Mouse (Mus musculus): ENCODE measurements around the gene Alx1. TPM values are rescaled to one million over a fixed set of nuclear protein-coding genes. Genes with fewer than 3 reads are reported as not detected.

The Alx1 gene
- polyA plus RNA-seq (2016; fragmentation: Nextera tagmentation; extraction: Ambion mirVana): 67.7 and 110 TPM in 2 replicates

DNA sequence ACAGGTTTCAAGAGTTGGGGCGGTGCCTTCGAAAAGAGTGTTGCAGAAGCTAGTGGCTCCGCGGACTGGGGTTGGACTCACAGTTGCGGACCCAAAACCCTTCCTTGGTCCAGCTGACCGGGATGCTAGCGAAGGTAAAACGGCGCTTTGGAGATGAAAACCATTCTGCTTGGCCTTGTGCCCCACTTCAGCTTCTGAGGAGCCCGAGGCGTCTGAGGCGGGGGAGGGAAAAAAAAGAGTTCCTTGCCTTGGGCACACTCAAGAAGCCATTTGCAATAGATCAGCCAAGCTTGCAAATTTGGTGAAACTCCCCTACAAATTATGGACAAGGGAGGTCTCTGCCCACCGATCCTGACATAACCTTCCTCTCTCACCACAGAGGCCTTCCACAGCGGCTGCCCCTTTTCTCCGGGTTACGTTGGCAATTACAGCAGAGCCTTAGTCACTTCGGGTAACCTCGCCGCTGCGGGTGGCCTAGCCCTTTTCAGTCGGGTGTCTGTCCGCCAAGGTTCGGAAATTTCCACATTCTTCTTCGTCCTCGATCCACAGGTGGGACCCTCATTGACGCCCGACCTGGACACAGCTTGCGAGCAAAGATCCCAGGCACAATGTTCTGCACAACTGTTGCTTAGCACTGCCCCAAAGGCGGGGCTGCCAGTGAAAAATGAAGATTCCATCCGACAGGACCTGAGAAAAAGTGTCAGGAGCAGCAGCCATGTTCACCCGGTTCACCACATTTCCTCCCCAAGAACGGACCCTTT lies at the start of gene Alx1:
Gene Alx1, minus strand, starts transcription at position 486 of the 761 bp plus-strand sequence.
- peak within 1 kb of the TSS; percentile 88 for H3K27ac ChIP-seq (replicated peaks)

DNA sequence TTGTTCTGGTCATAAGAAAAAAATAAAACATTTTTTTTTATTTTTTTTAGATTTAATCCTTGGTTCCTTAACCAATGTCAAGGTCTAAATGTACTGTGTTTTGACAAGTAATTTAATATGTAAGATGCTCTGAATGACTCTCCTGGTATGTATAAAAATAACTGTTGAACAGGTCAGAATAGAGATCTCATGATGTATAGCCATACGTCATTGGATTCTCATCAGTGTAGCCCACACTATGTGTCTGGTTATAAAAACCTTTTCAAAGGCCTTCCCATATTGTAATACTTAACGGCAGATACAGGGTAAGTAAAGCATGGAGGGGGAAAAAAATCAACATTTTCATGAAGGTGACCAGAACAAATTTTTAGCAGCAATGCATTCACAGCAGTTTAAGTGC lies 19.6 kb upstream of the Alx1 start:
- Histone ChIP-seq H3K27ac (replicated peaks) (no peak overlapping the region), H3K9me3 (no peaks in the 10 kb centered on the region), H3K36me3 (replicated peaks) (no peaks in the 10 kb centered on the region), H3K4me1 (peaks cover 12% of the 10 kb centered on the region; the same call in 1 of the 2 replicates), H3K27me3 (replicated peaks; ENCODE audit: low read depth, poor library complexity, severe bottlenecking) (no peaks in the 10 kb centered on the region), H3K4me3 (no peak overlapping the region)
- no peak for DNase-seq (ENCODE audit: low spot score)
- WGBS: 77% methylated on average over 2 of the region's 2 CpGs

More for the DNA sequence above, at the start of gene Alx1:
- DNase-seq (ENCODE audit: low spot score): peak; percentile 62
- Histone ChIP-seq H3K4me3 (peak within 1 kb of the TSS; percentile 65), H3K27me3 (replicated peaks; ENCODE audit: low read depth, poor library complexity, severe bottlenecking) (peaks cover 97% of the 10 kb centered on the region), H3K36me3 (replicated peaks) (no peaks in the 10 kb centered on the region), H3K4me1 (peaks cover 23% of the 10 kb centered on the region), H3K9me3 (no peaks in the 10 kb centered on the region)
- WGBS: 1% methylated on average over 32 of the region's 32 CpGs

DNA sequence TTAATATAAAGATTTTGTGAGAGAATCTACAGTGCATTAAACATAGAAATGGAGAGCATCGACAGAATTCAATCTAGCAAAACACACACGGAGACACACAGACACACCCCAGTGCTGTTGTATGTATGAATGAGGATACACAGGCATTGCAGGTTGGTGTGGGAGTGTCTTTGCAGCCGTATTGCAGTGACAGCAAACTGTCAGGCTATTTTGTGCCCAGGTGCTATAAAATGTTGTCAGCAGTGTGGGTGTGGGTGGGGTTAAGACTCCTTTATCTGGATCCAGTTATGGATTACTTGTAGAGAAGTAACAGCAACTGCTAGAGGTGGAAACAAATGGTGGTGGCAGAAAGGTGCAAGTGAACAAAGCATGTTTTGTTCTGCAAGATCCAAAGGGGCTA lies 16.6 kb upstream of the Alx1 start:
- WGBS: 64% methylated on average over 3 of the region's 3 CpGs

GRCm38 (mm10) chr10:103045019-103045418 lies 15.0 kb upstream of the Alx1 start:
- no peak overlapping the region for H3K27ac ChIP-seq (replicated peaks)
- H3K27me3 ChIP-seq (replicated peaks; ENCODE audit: low read depth, poor library complexity, severe bottlenecking): no peaks in the 10 kb centered on the region
- DNase-seq (ENCODE audit: low spot score): no peak
- no peaks in the 10 kb centered on the region for H3K36me3 ChIP-seq (replicated peaks)
- no peak overlapping the region for H3K4me3 ChIP-seq
- H3K4me1 ChIP-seq: peaks cover 12% of the 10 kb centered on the region; the same call in 1 of the 2 replicates
- no peaks in the 10 kb centered on the region for H3K9me3 ChIP-seq
- 54% methylated on average over 2 of the region's 2 CpGs for WGBS

More for the DNA sequence above, 16.6 kb upstream of the Alx1 start:
- H3K27me3 ChIP-seq (replicated peaks; ENCODE audit: low read depth, poor library complexity, severe bottlenecking): no peaks in the 10 kb centered on the region
- H3K36me3 ChIP-seq (replicated peaks): no peaks in the 10 kb centered on the region
- peaks cover 12% of the 10 kb centered on the region; the same call in 1 of the 2 replicates for H3K4me1 ChIP-seq
- no peak overlapping the region for H3K4me3 ChIP-seq
- DNase-seq (ENCODE audit: low spot score): no peak
- no peak overlapping the region for H3K27ac ChIP-seq (replicated peaks)
- no peaks in the 10 kb centered on the region for H3K9me3 ChIP-seq

- Histone ChIP-seq H3K9me3 (no peaks in the 10 kb centered on the region), H3K27ac (replicated peaks) (no peak overlapping the region; the same call in 1 of the 2 replicates), H3K4me3 (peak overlapping the region; percentile 39), H3K27me3 (replicated peaks; ENCODE audit: low read depth, poor library complexity, severe bottlenecking) (peaks cover 68% of the 10 kb centered on the region), H3K36me3 (replicated peaks) (no peaks in the 10 kb centered on the region), H3K4me1 (peaks cover 9% of the 10 kb centered on the region)
- no peak for DNase-seq (ENCODE audit: low spot score)
- 1% methylated on average over 14 of the region's 14 CpGs for WGBS
Measured at GRCm38 (mm10) chr10:103035002-103035640, 5.1 kb upstream of the Alx1 start.

GRCm38 (mm10) chr10:103030931-103031330 lies 916 bp upstream of the Alx1 start:
- Histone ChIP-seq H3K9me3 (no peaks in the 10 kb centered on the region), H3K27ac (replicated peaks) (peak overlapping the region; percentile 88; the same call in 1 of the 2 replicates), H3K27me3 (replicated peaks; ENCODE audit: low read depth, poor library complexity, severe bottlenecking) (peaks cover 98% of the 10 kb centered on the region), H3K36me3 (replicated peaks) (no peaks in the 10 kb centered on the region), H3K4me1 (peaks cover 28% of the 10 kb centered on the region), H3K4me3 (peak overlapping the region; percentile 65)
- WGBS: 3% methylated on average over 11 of the region's 11 CpGs
- no peak for DNase-seq (ENCODE audit: low spot score)

DNA sequence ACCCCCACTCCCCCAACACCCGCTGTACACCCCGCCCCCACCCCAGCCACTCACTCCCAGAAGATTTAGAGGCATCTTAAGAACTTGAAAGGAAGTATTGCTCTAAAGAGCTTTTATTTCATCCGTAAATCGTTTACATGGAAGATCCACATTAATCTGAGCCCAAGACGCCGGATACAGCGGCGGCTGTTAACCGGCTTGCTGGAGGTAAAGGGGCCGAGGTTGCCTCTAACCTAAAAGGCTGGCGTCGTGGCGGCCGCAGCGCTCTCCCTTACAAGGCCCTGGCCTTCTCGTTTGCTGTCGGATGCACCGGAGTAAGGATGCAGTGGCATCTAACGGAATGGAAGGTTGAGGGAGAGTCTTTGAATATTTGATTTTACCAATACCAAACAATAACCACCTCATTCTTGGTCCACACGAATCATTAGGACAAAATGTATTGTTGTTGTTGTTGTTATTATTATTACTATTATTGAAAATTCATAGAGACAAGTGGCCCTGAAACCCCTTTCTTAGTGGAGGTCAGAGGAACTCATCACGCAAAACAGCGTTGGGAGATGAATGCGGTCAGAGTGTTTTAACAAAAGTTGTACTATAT lies 784 bp downstream of the Alx1 start:
- WGBS: under 1% methylated on average over 23 of the region's 23 CpGs
- Histone ChIP-seq H3K36me3 (replicated peaks) (no peaks in the 10 kb centered on the region), H3K4me3 (peak overlapping the region; percentile 65), H3K9me3 (no peaks in the 10 kb centered on the region), H3K27ac (replicated peaks) (peak overlapping the region; percentile 88), H3K4me1 (peaks cover 21% of the 10 kb centered on the region), H3K27me3 (replicated peaks; ENCODE audit: low read depth, poor library complexity, severe bottlenecking) (peaks cover 92% of the 10 kb centered on the region)
- DNase-seq (ENCODE audit: low spot score): no peak

DNA sequence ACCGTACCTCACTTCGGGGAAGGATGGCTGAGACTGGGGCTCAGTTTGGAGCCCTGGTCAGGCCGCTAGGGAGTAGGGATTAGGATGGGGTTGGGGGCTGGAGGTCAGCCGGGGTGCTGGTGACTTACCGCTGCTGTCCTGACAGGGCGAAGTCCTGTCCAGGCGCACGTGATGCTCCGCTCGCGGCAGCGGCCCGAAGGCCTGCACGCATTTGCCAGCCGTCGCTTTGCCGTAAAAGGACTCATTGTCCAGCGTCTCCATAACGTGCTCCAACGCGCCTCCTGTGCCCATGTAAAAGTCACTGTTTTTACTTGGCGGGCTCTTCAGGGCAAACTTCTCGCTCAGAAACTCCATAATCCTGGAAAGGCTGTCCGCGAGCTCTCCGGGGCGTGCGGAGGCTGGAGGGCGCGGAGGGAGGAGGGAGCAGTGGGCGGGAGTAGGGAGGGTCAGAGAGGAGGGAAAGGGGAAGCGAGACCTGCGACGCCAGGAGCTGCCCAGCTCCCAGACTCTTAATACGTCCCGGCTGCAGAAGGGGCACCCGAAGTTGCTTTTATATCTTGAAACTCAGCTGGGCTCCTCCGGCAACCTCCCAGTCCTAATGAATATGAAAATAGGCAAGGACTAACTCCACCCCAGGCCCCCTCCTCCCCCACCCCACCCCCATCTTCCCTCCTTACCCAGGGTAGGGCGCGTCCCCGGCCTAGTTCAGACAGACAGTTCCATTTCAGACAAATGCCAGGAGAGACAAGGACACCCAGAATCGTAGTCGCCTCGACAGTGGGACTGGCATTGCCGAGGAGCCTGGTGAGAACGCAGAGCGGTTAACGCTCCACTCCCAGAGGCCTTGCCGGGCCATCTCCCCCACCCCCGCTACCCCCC lies 1.5 kb downstream of the Alx1 start:
- Histone ChIP-seq H3K4me1 (peaks cover 21% of the 10 kb centered on the region), H3K27me3 (replicated peaks; ENCODE audit: low read depth, poor library complexity, severe bottlenecking) (peaks cover 84% of the 10 kb centered on the region), H3K9me3 (no peaks in the 10 kb centered on the region), H3K4me3 (peak overlapping the region; percentile 65), H3K27ac (replicated peaks) (peak overlapping the region; percentile 88), H3K36me3 (replicated peaks) (no peaks in the 10 kb centered on the region)
- peak; percentile 86 for DNase-seq (ENCODE audit: low spot score)
- WGBS: under 1% methylated on average over 50 of the region's 50 CpGs

GRCm38 (mm10) chr10:103027931-103028252 lies 2.1 kb downstream of the Alx1 start:
- DNase-seq (ENCODE audit: low spot score): no peak
- Histone ChIP-seq H3K9me3 (no peaks in the 10 kb centered on the region), H3K36me3 (replicated peaks) (no peaks in the 10 kb centered on the region), H3K27ac (replicated peaks) (peak overlapping the region; percentile 88), H3K4me3 (peak overlapping the region; percentile 65), H3K27me3 (replicated peaks; ENCODE audit: low read depth, poor library complexity, severe bottlenecking) (peaks cover 78% of the 10 kb centered on the region), H3K4me1 (peaks cover 21% of the 10 kb centered on the region)
- under 1% methylated on average over 15 of the region's 15 CpGs for WGBS

GRCm38 (mm10) chr10:103027226-103027930 lies 2.6 kb downstream of the Alx1 start:
- peaks cover 73% of the 10 kb centered on the region for H3K27me3 ChIP-seq (replicated peaks; ENCODE audit: low read depth, poor library complexity, severe bottlenecking)
- peak overlapping the region; percentile 65 for H3K4me3 ChIP-seq
- WGBS: 1% methylated on average over 20 of the region's 20 CpGs
- H3K9me3 ChIP-seq: no peaks in the 10 kb centered on the region
- no peak for DNase-seq (ENCODE audit: low spot score)
- H3K36me3 ChIP-seq (replicated peaks): no peaks in the 10 kb centered on the region
- H3K27ac ChIP-seq (replicated peaks): peak overlapping the region; percentile 88
- H3K4me1 ChIP-seq: peaks cover 21% of the 10 kb centered on the region

DNA sequence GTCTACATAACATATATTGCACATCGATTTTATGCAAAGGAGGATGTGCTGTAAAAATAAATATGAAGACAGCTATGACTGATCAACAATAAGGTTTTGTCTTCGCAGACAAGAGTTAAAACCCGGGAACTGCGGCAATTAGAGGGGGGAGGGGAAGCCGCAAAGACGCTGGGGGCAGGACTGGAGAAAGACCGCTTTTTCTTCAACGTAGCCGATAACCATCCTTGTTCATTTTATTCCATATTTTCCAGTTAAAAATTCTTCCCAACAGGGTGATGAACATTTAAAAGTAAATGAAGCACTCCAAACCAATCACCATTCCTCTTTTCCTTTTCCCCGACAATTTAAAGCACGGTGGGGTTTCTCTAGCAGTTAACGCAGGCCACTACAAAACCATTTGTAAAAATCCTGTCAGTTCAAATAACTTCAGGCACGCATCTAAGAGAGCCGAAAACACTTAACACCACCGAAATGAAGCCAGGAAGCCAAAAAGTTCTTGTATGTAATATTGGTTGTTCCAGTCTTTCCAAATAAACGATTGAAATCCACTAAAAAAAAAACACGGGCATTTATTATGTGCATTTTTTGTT lies 3.3 kb downstream of the Alx1 start:
- Histone ChIP-seq H3K27me3 (replicated peaks; ENCODE audit: low read depth, poor library complexity, severe bottlenecking) (peaks cover 67% of the 10 kb centered on the region), H3K4me1 (peaks cover 21% of the 10 kb centered on the region), H3K9me3 (no peaks in the 10 kb centered on the region), H3K4me3 (peak overlapping the region; percentile 65), H3K27ac (replicated peaks) (peak overlapping the region; percentile 88), H3K36me3 (replicated peaks) (0 out of 2 replicates have a peak, but pooled peaks cover 3% of the 10 kb centered on the region)
- DNase-seq (ENCODE audit: low spot score): peak; percentile 63
- under 1% methylated on average over 17 of the region's 17 CpGs for whole genome bisulfite sequencing

All from embryonic facial prominence, embryonic 10.5 days (tissue).